Mouse (Mus musculus): ENCODE measurements around the gene Krtap4-8. TPM values are rescaled to one million over a fixed set of nuclear protein-coding genes. Genes with fewer than 3 reads are reported as not detected.

Gene Krtap4-8
- polyA plus RNA-seq, 1 experiment from 2014 or later = not detected

DNA sequence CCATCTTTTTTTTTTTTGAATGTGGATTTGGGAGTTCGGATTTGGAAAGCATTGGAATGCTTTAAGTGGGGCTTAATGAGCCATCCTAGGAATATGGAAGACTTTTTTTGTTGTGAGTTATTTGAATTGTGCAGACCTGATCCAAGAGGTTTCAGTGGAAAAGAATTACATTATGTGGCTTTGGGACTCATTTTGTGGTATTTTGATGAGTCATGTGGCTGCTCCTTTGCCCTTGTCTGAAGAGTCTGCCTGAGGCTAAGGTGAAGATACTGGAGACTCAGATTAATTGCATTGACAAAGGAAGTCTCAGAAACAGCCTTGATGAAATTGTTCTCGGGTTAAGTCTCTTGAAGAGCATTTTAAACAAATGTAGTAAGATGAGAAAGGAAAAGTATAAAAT, 12.1 kb downstream of the Krtap4-8 start:
- Histone ChIP-seq H3K9ac (ENCODE audit: low read depth, low read length) (no peak overlapping the region), H3K27ac (ENCODE audit: low read depth, low read length) (no peak overlapping the region), H3K4me3 (ENCODE audit: low read depth, low read length) (no peak overlapping the region), H3K4me1 (replicated peaks; ENCODE audit: control insufficient read depth, insufficient read depth, low read length) (no peaks in the 10 kb centered on the region), H3K27me3 (replicated peaks; ENCODE audit: control insufficient read depth, insufficient read depth, low read length) (no peaks in the 10 kb centered on the region), H3K4me2 (no peak overlapping the region), H3K36me3 (ENCODE audit: control insufficient read depth, insufficient read depth, low read length) (no peaks in the 10 kb centered on the region), H3K9me3 (ENCODE audit: control insufficient read depth, low read length) (no peaks in the 10 kb centered on the region)
- DNase-seq (ENCODE audit: low spot score) (no peak), ATAC-seq (replicated peaks; ENCODE audit: low FRiP score) (no peak)
- WGBS = 64% methylated on average over 2 of the region's 2 CpGs

GRCm38 (mm10) chr11:99758877-99759276, 21.6 kb downstream of the Krtap4-8 start:
- WGBS = 84% methylated on average over 1 of the region's 1 CpGs
- H3K27me3 ChIP-seq (replicated peaks; ENCODE audit: control insufficient read depth, insufficient read depth, low read length) = no peaks in the 10 kb centered on the region
- H3K9ac ChIP-seq (ENCODE audit: low read depth, low read length) = no peak overlapping the region
- ATAC-seq (replicated peaks; ENCODE audit: low FRiP score) (no peak), DNase-seq (ENCODE audit: low spot score) (no peak)
- H3K36me3 ChIP-seq (ENCODE audit: control insufficient read depth, insufficient read depth, low read length) = no peaks in the 10 kb centered on the region
- H3K4me2 ChIP-seq = no peak overlapping the region
- H3K27ac ChIP-seq (ENCODE audit: low read depth, low read length) = no peak overlapping the region
- no peaks in the 10 kb centered on the region for H3K9me3 ChIP-seq (ENCODE audit: control insufficient read depth, low read length)
- no peak overlapping the region for H3K4me3 ChIP-seq (ENCODE audit: low read depth, low read length)
- no peaks in the 10 kb centered on the region for H3K4me1 ChIP-seq (replicated peaks; ENCODE audit: control insufficient read depth, insufficient read depth, low read length)

DNA sequence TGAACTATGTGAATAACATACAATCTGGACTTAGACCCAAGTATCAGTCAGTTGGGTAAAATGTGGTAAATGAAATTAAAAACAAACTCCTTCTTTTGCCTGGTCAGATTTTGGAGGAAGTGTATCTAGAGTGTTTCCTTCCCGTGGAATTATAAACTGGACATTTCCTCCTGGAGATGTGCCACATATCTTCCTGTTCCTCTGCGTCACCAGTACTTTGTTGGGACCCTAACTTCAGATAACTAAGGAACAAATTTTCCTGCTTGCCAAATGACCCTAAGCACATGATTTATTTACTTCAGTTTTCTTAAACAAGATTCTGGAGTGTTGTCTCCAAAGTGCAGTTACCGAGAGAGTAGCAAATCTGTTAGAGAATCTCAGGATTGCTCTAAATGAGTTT, 36.5 kb downstream of the Krtap4-8 start:
- Histone ChIP-seq H3K27me3 (replicated peaks; ENCODE audit: control insufficient read depth, insufficient read depth, low read length) (no peaks in the 10 kb centered on the region), H3K9ac (ENCODE audit: low read depth, low read length) (no peak overlapping the region), H3K4me2 (no peak overlapping the region), H3K36me3 (ENCODE audit: control insufficient read depth, insufficient read depth, low read length) (no peaks in the 10 kb centered on the region), H3K27ac (ENCODE audit: low read depth, low read length) (no peak overlapping the region), H3K4me3 (ENCODE audit: low read depth, low read length) (no peak overlapping the region), H3K9me3 (ENCODE audit: control insufficient read depth, low read length) (no peaks in the 10 kb centered on the region), H3K4me1 (replicated peaks; ENCODE audit: control insufficient read depth, insufficient read depth, low read length) (no peaks in the 10 kb centered on the region)
- DNase-seq (ENCODE audit: low spot score) (no peak), ATAC-seq (replicated peaks; ENCODE audit: low FRiP score) (no peak)
- 78% methylated on average over 3 of the region's 3 CpGs for WGBS

GRCm38 (mm10) chr11:99734190-99734589, 46.3 kb downstream of the Krtap4-8 start, which contains the start of gene Gm14180:
Gene Gm14180 (minus strand): TSS chr11:99734290.
- no peak within 1 kb of the TSS for H3K4me3 ChIP-seq (ENCODE audit: low read depth, low read length)
- H3K4me2 ChIP-seq = no peak within 1 kb of the TSS
- H3K27me3 ChIP-seq (replicated peaks; ENCODE audit: control insufficient read depth, insufficient read depth, low read length) = no peaks in the 10 kb centered on the region
- H3K27ac ChIP-seq (ENCODE audit: low read depth, low read length) = no peak within 1 kb of the TSS
- H3K4me1 ChIP-seq (replicated peaks; ENCODE audit: control insufficient read depth, insufficient read depth, low read length) = no peaks in the 10 kb centered on the region
- no peak for ATAC-seq (replicated peaks; ENCODE audit: low FRiP score)
- no peak for DNase-seq (ENCODE audit: low spot score)
- no peak within 1 kb of the TSS for H3K9ac ChIP-seq (ENCODE audit: low read depth, low read length)
- no peaks in the 10 kb centered on the region for H3K9me3 ChIP-seq (ENCODE audit: control insufficient read depth, low read length)
- 68% methylated on average over 2 of the region's 2 CpGs for WGBS
- H3K36me3 ChIP-seq (ENCODE audit: control insufficient read depth, insufficient read depth, low read length) = no peaks in the 10 kb centered on the region

Other genes starting within 250 kb of the Krtap4-8 start
- gene Krt40, start 237.5 kb downstream of the Krtap4-8 start, polyA plus RNA-seq (2014; fragmentation: Nextera tagmentation; extraction: Ambion mirVana) = 0.21 TPM in 1 of 2 replicates, not detected in the other
- not detected in 2 replicates for gene Krtap3-3, start 229.8 kb downstream of the Krtap4-8 start, polyA plus RNA-seq (2014; fragmentation: Nextera tagmentation; extraction: Ambion mirVana)
- not detected in 2 replicates for gene Krtap3-2, start 223.9 kb downstream of the Krtap4-8 start, polyA plus RNA-seq (2014; fragmentation: Nextera tagmentation; extraction: Ambion mirVana)
- not detected in 2 replicates for gene Gm11939, start 221.2 kb downstream of the Krtap4-8 start, polyA plus RNA-seq (2014; fragmentation: Nextera tagmentation; extraction: Ambion mirVana)
- gene Krtap3-1, start 214.1 kb downstream of the Krtap4-8 start, polyA plus RNA-seq (2014; fragmentation: Nextera tagmentation; extraction: Ambion mirVana) = not detected in 2 replicates
- not detected in 2 replicates for gene Krtap1-5, start 199.7 kb downstream of the Krtap4-8 start, polyA plus RNA-seq (2014; fragmentation: Nextera tagmentation; extraction: Ambion mirVana)
- gene Krtap1-4, start 197.1 kb downstream of the Krtap4-8 start, polyA plus RNA-seq (2014; fragmentation: Nextera tagmentation; extraction: Ambion mirVana) = not detected in 2 replicates
- gene Krtap1-3, start 189.4 kb downstream of the Krtap4-8 start, polyA plus RNA-seq (2014; fragmentation: Nextera tagmentation; extraction: Ambion mirVana) = not detected in 2 replicates
- not detected in 2 replicates for gene Krtap9-3, start 182.6 kb downstream of the Krtap4-8 start, polyA plus RNA-seq (2014; fragmentation: Nextera tagmentation; extraction: Ambion mirVana)
- not detected in 2 replicates for gene Gm11938, start 177.4 kb downstream of the Krtap4-8 start, polyA plus RNA-seq (2014; fragmentation: Nextera tagmentation; extraction: Ambion mirVana)
- gene Gm11937, start 170.5 kb downstream of the Krtap4-8 start, polyA plus RNA-seq (2014; fragmentation: Nextera tagmentation; extraction: Ambion mirVana) = not detected in 2 replicates
- not detected in 2 replicates for gene Krtap2-4, start 165.9 kb downstream of the Krtap4-8 start, polyA plus RNA-seq (2014; fragmentation: Nextera tagmentation; extraction: Ambion mirVana)
- gene Gm11562, start 160.3 kb downstream of the Krtap4-8 start, polyA plus RNA-seq (2014; fragmentation: Nextera tagmentation; extraction: Ambion mirVana) = not detected in 2 replicates
- gene Krtap4-1, start 152.5 kb downstream of the Krtap4-8 start, polyA plus RNA-seq (2014; fragmentation: Nextera tagmentation; extraction: Ambion mirVana) = not detected in 2 replicates
- gene Krtap4-2, start 145.6 kb downstream of the Krtap4-8 start, polyA plus RNA-seq (2014; fragmentation: Nextera tagmentation; extraction: Ambion mirVana) = not detected in 2 replicates
- gene Krtap4-7, start 136.6 kb downstream of the Krtap4-8 start, polyA plus RNA-seq (2014; fragmentation: Nextera tagmentation; extraction: Ambion mirVana) = not detected in 2 replicates
- not detected in 2 replicates for gene Gm11555, start 130.5 kb downstream of the Krtap4-8 start, polyA plus RNA-seq (2014; fragmentation: Nextera tagmentation; extraction: Ambion mirVana)
- not detected in 2 replicates for gene Gm11563, start 121.7 kb downstream of the Krtap4-8 start, polyA plus RNA-seq (2014; fragmentation: Nextera tagmentation; extraction: Ambion mirVana)
- not detected in 2 replicates for gene Krtap4-6, start 114.7 kb downstream of the Krtap4-8 start, polyA plus RNA-seq (2014; fragmentation: Nextera tagmentation; extraction: Ambion mirVana)
- gene Gm14190, start 90.0 kb downstream of the Krtap4-8 start, polyA plus RNA-seq (2014; fragmentation: Nextera tagmentation; extraction: Ambion mirVana) = not detected in 2 replicates
- gene Gm14180, start 46.4 kb downstream of the Krtap4-8 start, polyA plus RNA-seq (2014; fragmentation: Nextera tagmentation; extraction: Ambion mirVana) = not detected in 2 replicates
- gene Gm11595, start 7.8 kb downstream of the Krtap4-8 start, polyA plus RNA-seq (2014; fragmentation: Nextera tagmentation; extraction: Ambion mirVana) = not detected in 2 replicates
- not detected in 2 replicates for gene Krtap4-9, start 4.5 kb upstream of the Krtap4-8 start, polyA plus RNA-seq (2014; fragmentation: Nextera tagmentation; extraction: Ambion mirVana)
- gene Gm11596, start 12.8 kb upstream of the Krtap4-8 start, polyA plus RNA-seq (2014; fragmentation: Nextera tagmentation; extraction: Ambion mirVana) = not detected in 2 replicates
- not detected in 2 replicates for gene Gm11569, start 18.2 kb upstream of the Krtap4-8 start, polyA plus RNA-seq (2014; fragmentation: Nextera tagmentation; extraction: Ambion mirVana)
- gene Gm11554, start 23.7 kb upstream of the Krtap4-8 start, polyA plus RNA-seq (2014; fragmentation: Nextera tagmentation; extraction: Ambion mirVana) = not detected in 2 replicates
- gene Krtap4-13, start 29.2 kb upstream of the Krtap4-8 start, polyA plus RNA-seq (2014; fragmentation: Nextera tagmentation; extraction: Ambion mirVana) = not detected in 2 replicates
- gene Gm11564, start 35.0 kb upstream of the Krtap4-8 start, polyA plus RNA-seq (2014; fragmentation: Nextera tagmentation; extraction: Ambion mirVana) = not detected in 2 replicates
- gene 2300003K06Rik, start 57.4 kb upstream of the Krtap4-8 start, polyA plus RNA-seq (2014; fragmentation: Nextera tagmentation; extraction: Ambion mirVana) = not detected in 2 replicates
- not detected in 2 replicates for gene Krtap4-16, start 70.9 kb upstream of the Krtap4-8 start, polyA plus RNA-seq (2014; fragmentation: Nextera tagmentation; extraction: Ambion mirVana)
- not detected in 2 replicates for gene Gm11568, start 77.2 kb upstream of the Krtap4-8 start, polyA plus RNA-seq (2014; fragmentation: Nextera tagmentation; extraction: Ambion mirVana)
- gene Gm11559, start 83.8 kb upstream of the Krtap4-8 start, polyA plus RNA-seq (2014; fragmentation: Nextera tagmentation; extraction: Ambion mirVana) = not detected in 2 replicates
- gene Krtap9-1, start 92.7 kb upstream of the Krtap4-8 start, polyA plus RNA-seq (2014; fragmentation: Nextera tagmentation; extraction: Ambion mirVana) = not detected in 2 replicates
- gene Gm11567, start 98.5 kb upstream of the Krtap4-8 start, polyA plus RNA-seq (2014; fragmentation: Nextera tagmentation; extraction: Ambion mirVana) = not detected in 2 replicates
- not detected in 2 replicates for gene Krtap31-1, start 127.2 kb upstream of the Krtap4-8 start, polyA plus RNA-seq (2014; fragmentation: Nextera tagmentation; extraction: Ambion mirVana)
- gene Gm11565, start 134.0 kb upstream of the Krtap4-8 start, polyA plus RNA-seq (2014; fragmentation: Nextera tagmentation; extraction: Ambion mirVana) = not detected in 2 replicates
- gene Krtap31-2, start 155.6 kb upstream of the Krtap4-8 start, polyA plus RNA-seq (2014; fragmentation: Nextera tagmentation; extraction: Ambion mirVana) = not detected in 2 replicates
- not detected in 2 replicates for gene Krtap9-5, start 167.8 kb upstream of the Krtap4-8 start, polyA plus RNA-seq (2014; fragmentation: Nextera tagmentation; extraction: Ambion mirVana)
- gene Krtap29-1, start 198.3 kb upstream of the Krtap4-8 start, polyA plus RNA-seq (2014; fragmentation: Nextera tagmentation; extraction: Ambion mirVana) = not detected in 2 replicates
- not detected in 2 replicates for gene Krtap16-1, start 205.9 kb upstream of the Krtap4-8 start, polyA plus RNA-seq (2014; fragmentation: Nextera tagmentation; extraction: Ambion mirVana)
- not detected in 2 replicates for gene Krtap17-1, start 213.3 kb upstream of the Krtap4-8 start, polyA plus RNA-seq (2014; fragmentation: Nextera tagmentation; extraction: Ambion mirVana)
- not detected in 2 replicates for gene Krt33a, start 235.5 kb upstream of the Krtap4-8 start, polyA plus RNA-seq (2014; fragmentation: Nextera tagmentation; extraction: Ambion mirVana)
- not detected in 2 replicates for gene Krt33b, start 249.2 kb upstream of the Krtap4-8 start, polyA plus RNA-seq (2014; fragmentation: Nextera tagmentation; extraction: Ambion mirVana)

Measured in liver, embryonic 11.5 days (tissue).